Mouse (Mus musculus) liver, adult 2 months (tissue): Measurements from ENCODE around the gene Egfr.

ENCODE experiments used
- CTCF ChIP-seq: fragments of 200-500 bp; IDR thresholded peaks from 2 replicates; pipeline ENCODE4 v1.5.1; 2011; ENCODE audit warnings: low read depth, low read length, control low read depth
- POLR2A ChIP-seq: fragments of 200-500 bp; IDR thresholded peaks from 2 replicates; pipeline ENCODE4 v1.6.1; 2011; ENCODE audit warnings: low read length, control low read depth; ENCODE audit not compliant: insufficient read depth; ENCODE audit errors: extremely low read depth

GRCm38 (mm10) chr11:16958520-16958919 is 206.5 kb downstream of the Egfr start:
- TF ChIP-seq CTCF, result no peak
- no peak for TF ChIP-seq POLR2A
